Mouse (Mus musculus) bone marrow macrophage, adult 2 months (primary cell): Measurements from ENCODE around the gene Antxr2.

Source experiments
- CTCF ChIP-seq: IDR thresholded peaks from 2 replicates; pipeline ENCODE4 v1.5.1; 2012; ENCODE audit warnings: low read depth, mild to moderate bottlenecking, low read length, moderate library complexity
- POLR2A ChIP-seq: IDR thresholded peaks from 2 replicates; pipeline ENCODE4 v1.6.1; 2012; ENCODE audit warnings: mild to moderate bottlenecking, low read depth, low read length, borderline replicate concordance

DNA sequence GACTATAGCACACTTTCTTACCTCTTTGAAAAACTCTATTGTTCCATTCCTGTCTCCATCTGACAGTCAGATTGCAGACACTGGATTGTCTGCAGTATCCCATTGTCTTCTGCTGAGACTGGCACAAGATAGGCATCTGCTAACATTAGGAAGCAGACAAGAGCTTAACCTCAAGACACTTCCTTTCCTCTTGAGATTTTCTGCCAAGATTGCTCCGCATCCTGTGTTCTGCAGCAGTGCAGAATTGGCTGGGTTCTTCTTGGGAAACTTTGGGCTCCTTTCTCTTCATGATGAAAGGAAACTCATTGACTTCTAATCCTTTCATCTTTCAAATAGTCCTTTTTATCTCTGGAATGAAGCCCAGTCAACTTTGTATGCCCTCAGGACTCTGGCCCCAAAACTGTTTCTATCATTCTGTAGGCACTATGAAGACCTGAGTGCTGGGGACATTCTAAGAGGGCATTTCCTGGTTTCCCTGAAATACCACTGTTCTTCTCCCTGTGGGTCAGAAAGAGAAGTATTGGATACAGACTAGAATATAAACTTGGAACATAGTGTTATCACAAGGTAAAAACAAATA lies 152.5 kb downstream of the Antxr2 start:
- no peak for TF ChIP-seq CTCF
- no peak for TF ChIP-seq POLR2A
